Mouse (Mus musculus): ENCODE results near the gene Slc16a5. TPM values are rescaled to one million over a fixed set of nuclear protein-coding genes. Genes with fewer than 3 reads are reported as not detected.

The Slc16a5 gene
- total and polyA plus RNA-seq, 3 experiments = 0.26 TPM; not detected in 2

DNA sequence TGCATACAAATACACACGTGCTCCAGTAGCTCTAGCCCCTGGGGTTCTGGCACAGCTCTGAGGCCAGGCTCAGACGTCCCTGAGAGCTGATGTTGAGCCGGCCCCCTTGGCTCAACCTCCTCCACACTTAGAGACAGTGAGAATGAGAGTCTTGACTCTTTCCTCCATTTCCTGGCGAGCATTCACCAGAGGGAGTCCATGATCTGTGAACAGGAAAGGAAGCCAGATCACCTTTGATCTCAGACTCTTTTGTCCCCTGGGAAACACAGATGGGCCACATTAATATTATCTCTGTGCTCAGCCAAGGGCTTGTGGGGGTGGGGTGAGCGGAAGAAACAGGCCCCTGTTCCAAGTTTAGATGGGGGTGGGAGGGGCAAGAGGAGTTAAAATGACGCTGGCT lies 4.9 kb upstream of the Slc16a5 start:
- no peaks in the 10 kb centered on the region for H3K79me2 ChIP-seq (ENCODE audit: control insufficient read depth, insufficient read depth, low read length, poor library complexity)
- peaks cover 0 to 12% of the 10 kb centered on the region in 2 experiments; a peak in 2 of 4 replicates for H3K4me1 ChIP-seq (ENCODE audit: control insufficient read depth in 1 of 2, insufficient read depth in 2 of 2, low read length in 2 of 2)
- no peak overlapping the region for H3K27ac ChIP-seq (ENCODE audit: control insufficient read depth, low read depth, low read length)
- no peak for DNase-seq (ENCODE audit: low read depth, low spot score)
- peaks cover 0 to 3% of the 10 kb centered on the region in 2 experiments; a peak in 1 of 4 replicates for H3K36me3 ChIP-seq (ENCODE audit: control insufficient read depth in 1 of 2, insufficient read depth in 2 of 2, low read length in 2 of 2)
- TF ChIP-seq POLR2A (IDR thresholded peaks at IDR 0.05; ENCODE audit: control insufficient read depth in 1 of 2, insufficient read depth in 1 of 2, low read depth in 1 of 2, low read length in 2 of 2, poor library complexity in 1 of 2) (no peak), JUND (IDR thresholded peaks at IDR 0.05; ENCODE audit: low read depth, low read length) (no peak), USF2 (IDR thresholded peaks at IDR 0.05; ENCODE audit: borderline replicate concordance in 1 of 2, insufficient read depth in 1 of 2, low read depth in 1 of 2, low read length in 2 of 2) (no peak), NRF1 (IDR thresholded peaks at IDR 0.05; ENCODE audit: insufficient read depth, low read depth, low read length, poor library complexity, severe bottlenecking) (no peak), SIN3A (IDR thresholded peaks at IDR 0.05; ENCODE audit: low read length) (no peak), TCF12 (IDR thresholded peaks at IDR 0.05; ENCODE audit: low read depth, low read length) (no peak), MXI1 (IDR thresholded peaks at IDR 0.05; ENCODE audit: low read depth, low read length) (no peak), ZNF384 (IDR thresholded peaks at IDR 0.05; ENCODE audit: low read depth, low read length) (no peak), HCFC1 (IDR thresholded peaks at IDR 0.05; ENCODE audit: low read depth, low read length) (no peak), MYB (IDR thresholded peaks at IDR 0.05; ENCODE audit: low read depth, low read length) (no peak), ZKSCAN1 (IDR thresholded peaks at IDR 0.05; ENCODE audit: low read depth, low read length) (no peak), MEF2A (IDR thresholded peaks at IDR 0.05; ENCODE audit: extremely low read depth, insufficient replicate concordance, low read depth, low read length, poor library complexity, severe bottlenecking) (no peak), NELFE (IDR thresholded peaks at IDR 0.05; ENCODE audit: low read depth, low read length) (no peak), ETS1 (IDR thresholded peaks at IDR 0.05; ENCODE audit: low read depth, low read length) (no peak), MAX (IDR thresholded peaks at IDR 0.05; ENCODE audit: low read length) (no peak)
- no peak overlapping the region for H3K4me3 ChIP-seq (ENCODE audit: control insufficient read depth in 1 of 2, insufficient read depth in 1 of 2, low read depth in 2 of 2, low read length in 2 of 2)
- peak overlapping the region; percentile 14; the same call in 1 of the 2 replicates for H3K9ac ChIP-seq (ENCODE audit: control insufficient read depth, low read depth, low read length, poor library complexity, severe bottlenecking)
- no peaks in the 10 kb centered on the region for H3K9me3 ChIP-seq (replicated peaks; ENCODE audit: insufficient read depth, low read length)
- no peaks in the 10 kb centered on the region for H3K27me3 ChIP-seq (ENCODE audit: control insufficient read depth in 1 of 2, insufficient read depth in 2 of 2, low read length in 2 of 2)

DNA sequence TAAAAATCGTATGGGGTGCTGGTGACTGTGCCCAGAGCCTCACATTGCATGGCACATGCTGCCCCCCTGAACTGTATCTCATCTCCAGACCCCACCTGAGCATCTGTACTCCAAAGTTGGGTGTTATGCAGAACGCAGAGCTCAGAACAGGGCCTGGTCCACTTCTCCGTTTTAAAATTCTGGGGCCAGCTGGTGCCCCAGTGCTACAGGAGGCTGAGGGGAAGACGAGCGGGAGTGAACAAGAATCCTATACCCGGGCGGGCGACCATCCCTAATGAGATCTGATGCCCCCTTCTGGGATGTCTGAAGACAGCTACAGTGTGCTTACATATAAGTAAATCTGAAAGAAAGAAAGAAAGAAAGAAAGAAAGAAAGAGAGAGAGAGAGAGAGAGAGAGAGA lies 1.3 kb upstream of the Slc16a5 start:
- H3K4me3 ChIP-seq (ENCODE audit: control insufficient read depth in 1 of 2, insufficient read depth in 1 of 2, low read depth in 2 of 2, low read length in 2 of 2) = no peak overlapping the region
- H3K4me1 ChIP-seq (ENCODE audit: control insufficient read depth in 1 of 2, insufficient read depth in 2 of 2, low read length in 2 of 2) = peaks cover 0 to 8% of the 10 kb centered on the region in 2 experiments; a peak in 2 of 4 replicates
- H3K9me3 ChIP-seq (replicated peaks; ENCODE audit: insufficient read depth, low read length) = no peaks in the 10 kb centered on the region
- no peak for DNase-seq (ENCODE audit: low read depth, low spot score)
- H3K9ac ChIP-seq (ENCODE audit: control insufficient read depth, low read depth, low read length, poor library complexity, severe bottlenecking) = no peak overlapping the region
- TF ChIP-seq MXI1 (IDR thresholded peaks at IDR 0.05; ENCODE audit: low read depth, low read length) (no peak), ZKSCAN1 (IDR thresholded peaks at IDR 0.05; ENCODE audit: low read depth, low read length) (no peak), TBP (IDR thresholded peaks at IDR 0.05; ENCODE audit: low read depth, low read length) (no peak), UBTF (IDR thresholded peaks at IDR 0.05; ENCODE audit: borderline replicate concordance, insufficient read depth, low read depth, low read length) (no peak), HCFC1 (IDR thresholded peaks at IDR 0.05; ENCODE audit: low read depth, low read length) (no peak), NRF1 (IDR thresholded peaks at IDR 0.05; ENCODE audit: insufficient read depth, low read depth, low read length, poor library complexity, severe bottlenecking) (no peak), JUND (IDR thresholded peaks at IDR 0.05; ENCODE audit: low read depth, low read length) (no peak), USF2 (IDR thresholded peaks at IDR 0.05; ENCODE audit: borderline replicate concordance in 1 of 2, insufficient read depth in 1 of 2, low read depth in 1 of 2, low read length in 2 of 2) (no peak), RAD21 (IDR thresholded peaks at IDR 0.05; ENCODE audit: low read depth, low read length) (no peak), POLR2AphosphoS5 (IDR thresholded peaks at IDR 0.05; ENCODE audit: borderline replicate concordance, low read depth, low read length) (no peak), NELFE (IDR thresholded peaks at IDR 0.05; ENCODE audit: low read depth, low read length) (no peak), MAZ (IDR thresholded peaks at IDR 0.05; ENCODE audit: low read depth, low read length) (no peak), MAX (IDR thresholded peaks at IDR 0.05; ENCODE audit: low read length) (no peak), TAL1 (IDR thresholded peaks at IDR 0.05; ENCODE audit: low read length) (no peak), ELF1 (IDR thresholded peaks at IDR 0.05; ENCODE audit: low read depth, low read length) (no peak), USF1 (IDR thresholded peaks at IDR 0.05; ENCODE audit: low read depth, low read length) (no peak), SMC3 (IDR thresholded peaks at IDR 0.05; ENCODE audit: low read depth, low read length) (no peak), KAT2A (conservative IDR thresholded peaks at IDR 0.05; ENCODE audit: low read depth, low read length) (no peak)
- peaks cover 0 to 9% of the 10 kb centered on the region in 2 experiments; a peak in 2 of 4 replicates for H3K27me3 ChIP-seq (ENCODE audit: control insufficient read depth in 1 of 2, insufficient read depth in 2 of 2, low read length in 2 of 2)
- no peaks in the 10 kb centered on the region for H3K79me2 ChIP-seq (ENCODE audit: control insufficient read depth, insufficient read depth, low read length, poor library complexity)
- peaks cover 0 to 3% of the 10 kb centered on the region in 2 experiments; a peak in 1 of 4 replicates for H3K36me3 ChIP-seq (ENCODE audit: control insufficient read depth in 1 of 2, insufficient read depth in 2 of 2, low read length in 2 of 2)
- H3K27ac ChIP-seq (ENCODE audit: control insufficient read depth, low read depth, low read length) = no peak overlapping the region
